In the genomic region with DNA sequence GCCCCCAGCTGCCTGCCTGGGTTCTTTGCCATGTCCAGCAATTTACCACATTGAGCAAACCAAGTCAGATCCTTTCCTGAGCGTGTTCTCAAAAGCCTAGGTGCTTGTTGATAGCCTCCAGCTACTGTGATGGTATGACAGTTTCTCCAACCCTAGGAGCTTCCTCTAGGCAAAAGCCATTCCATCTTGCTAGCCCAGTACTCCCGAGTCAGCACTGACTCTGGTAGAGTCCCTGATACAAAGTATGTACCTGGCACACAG, we compare ENCODE assay signal across 31 mouse cellular contexts.
"Had no signal": no experiment of that assay in that cellular context is flagged by ENCODE, and none has a peak within 500 bp of the region (broad histone marks: within the 10 kb centered on the region; RNA-seq: fewer than 3 reads in every experiment).

No protein-coding gene starts in this region.

- H3K4me1 ChIP-seq: intestine, embryonic 15.5 days had no signal

- ATAC-seq: hindbrain, embryonic 16.5 days; hindbrain, postnatal 0 days; inflammation-experienced regulatory T-cells, adult 6 months; intestine, embryonic 15.5 days; intestine, embryonic 16.5 days; intestine, postnatal 0 days had no signal

- DNase-seq: heart, postnatal 10 days; heart, postnatal 36 days; heart, postnatal 4 days; kidney, adult 11 months; kidney, adult 18-20 months; kidney, adult 2 months; kidney, adult 8-10 months; kidney, adult 9 months; kidney, postnatal 10 days; kidney, postnatal 14 days; kidney, postnatal 25 days; kidney, postnatal 36 days; kidney, postnatal 4 days; layer of hippocampus, adult 9-11 months; layer of hippocampus, postnatal 36 days had no signal

- H3K4me2 ChIP-seq: heart, embryonic 11.5 days; heart, embryonic 13.5 days; heart, embryonic 15.5 days; hindbrain, embryonic 12.5 days; hindbrain, embryonic 15.5 days; intestine, embryonic 15.5 days; kidney, embryonic 15.5 days had no signal

- H3K27me3 ChIP-seq: heart, embryonic 13.5 days; heart, embryonic 15.5 days; hindbrain, embryonic 12.5 days; hindbrain, embryonic 15.5 days; intestine, embryonic 15.5 days; kidney, embryonic 15.5 days had no signal

- H3K27ac ChIP-seq: heart, embryonic 13.5 days; heart, embryonic 15.5 days; hindbrain, embryonic 10.5 days; hindbrain, embryonic 12.5 days; hindbrain, embryonic 15.5 days; hindbrain, postnatal 0 days; intestine, embryonic 15.5 days; kidney, embryonic 15.5 days; kidney, postnatal 0 days; layer of hippocampus, adult 2 months; left cerebral cortex, adult 2 months had no signal

- H3K9me3 ChIP-seq: heart, embryonic 13.5 days; heart, embryonic 15.5 days; hindbrain, embryonic 10.5 days; hindbrain, embryonic 12.5 days; hindbrain, embryonic 15.5 days; intestine, embryonic 15.5 days; kidney, embryonic 15.5 days had no signal

- H3K36me3 ChIP-seq: heart, embryonic 15.5 days; hindbrain, embryonic 12.5 days; hindbrain, embryonic 15.5 days; intestine, embryonic 15.5 days; kidney, embryonic 15.5 days had no signal

- H3K4me3 ChIP-seq: heart, embryonic 13.5 days; heart, embryonic 15.5 days; hindbrain, embryonic 10.5 days; hindbrain, embryonic 12.5 days; hindbrain, embryonic 15.5 days; intestine, embryonic 15.5 days; kidney, embryonic 15.5 days; layer of hippocampus, adult 2 months; left cerebral cortex, adult 2 months had no signal

- H3K9ac ChIP-seq: heart, embryonic 13.5 days; heart, embryonic 15.5 days; hindbrain, embryonic 12.5 days; hindbrain, embryonic 15.5 days; intestine, embryonic 15.5 days; kidney, embryonic 15.5 days had no signal
